Mouse (Mus musculus) megakaryocyte, embryonic 14.5 days (primary cell): ENCODE data around the gene Sart1.

Experiments used
- FLI1 ChIP-seq: IDR thresholded peaks from 2 replicates; pipeline ENCODE4 v1.6.1; 2012; ENCODE audit warnings: low read length, inconsistent platforms, mixed read lengths
- GATA1 ChIP-seq: IDR thresholded peaks from 3 replicates; pipeline ENCODE4 v1.6.1; 2012; ENCODE audit warnings: mixed read lengths, low read length, inconsistent platforms, borderline replicate concordance

GRCm38 (mm10) chr19:5411961-5412360, 23.5 kb upstream of the Sart1 start:
- TF ChIP-seq FLI1: no peak
- TF ChIP-seq GATA1: no peak
